ENCODE assay signal across 8 mouse cellular contexts in the genomic region with DNA sequence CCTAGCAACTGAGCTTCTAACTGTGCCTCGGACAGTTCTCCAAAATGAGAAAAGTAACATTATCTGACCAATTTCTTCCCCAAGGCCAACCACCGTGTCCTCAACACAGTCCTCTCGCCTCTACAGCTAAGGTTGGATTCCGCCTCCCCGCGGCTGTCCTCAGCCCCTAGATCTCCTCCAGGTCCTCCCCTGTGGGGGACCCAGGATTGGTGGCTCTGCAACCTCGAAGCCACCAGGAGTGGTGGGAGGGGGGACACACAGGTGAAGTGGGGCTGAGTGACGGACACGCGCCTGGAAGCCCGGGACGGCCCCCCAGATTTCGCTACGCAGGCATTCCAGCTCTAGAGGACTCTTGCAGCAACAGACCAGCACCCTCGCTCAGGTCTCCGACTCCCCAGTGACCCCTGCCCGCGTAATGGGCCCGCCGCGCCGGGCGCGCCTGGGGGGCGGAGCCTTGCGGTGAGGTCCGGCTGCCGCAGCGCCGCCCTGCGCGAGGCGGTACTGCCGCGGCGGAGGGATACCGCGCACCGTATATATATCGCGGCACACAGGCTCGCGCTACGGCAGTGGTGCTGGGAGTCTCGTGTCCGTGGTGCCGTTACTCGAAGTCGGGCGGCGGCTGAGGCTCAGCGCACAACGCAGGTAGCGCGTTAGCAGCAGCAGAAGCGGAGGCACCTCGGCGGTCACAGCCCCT. TPM values are rescaled to one million over a fixed set of nuclear protein-coding genes. Genes with fewer than 3 reads are reported as not detected.
DNase-seq lines count a peak whose midpoint lies in the region; ATAC-seq and TF ChIP-seq lines count a peak whose summit lies in the region.

Gene Calm1 (plus strand): TSS at position 469 of the 694 bp plus-strand sequence.

- peaks cover 0 to 6% of the 10 kb centered on the region in 2 experiments; a peak in 3 of 4 replicates for H3K4me1 ChIP-seq in ES-E14 (ENCODE audit: control insufficient read depth in 2 of 2, insufficient read depth in 2 of 2, low read length in 2 of 2, poor library complexity in 1 of 2)
- peaks cover 22% of the 10 kb centered on the region for H3K4me1 ChIP-seq in forebrain, embryonic 14.5 days (ENCODE audit: control insufficient read depth, insufficient read depth, low read length)
- peaks cover 30% of the 10 kb centered on the region; the same call in 1 of the 2 replicates for H3K4me1 ChIP-seq in neural tube, embryonic 14.5 days (ENCODE audit: control insufficient read depth, insufficient read depth, low read length)
- H3K4me1 ChIP-seq in testis, adult 2 months (ENCODE audit: control insufficient read depth, insufficient read depth, low read length) = peaks cover 10% of the 10 kb centered on the region

- peak; percentile 100 for TF ChIP-seq POLR2A in testis, adult 2 months (IDR thresholded peaks at IDR 0.05; ENCODE audit: control insufficient read depth, low read depth, low read length)

- peaks cover 14% of the 10 kb centered on the region for H3K36me3 ChIP-seq in ES-E14 (ENCODE audit: control insufficient read depth, insufficient read depth, low read length, poor library complexity, severe bottlenecking)
- peaks cover 18% of the 10 kb centered on the region for H3K36me3 ChIP-seq in forebrain, embryonic 14.5 days (ENCODE audit: control insufficient read depth, insufficient read depth, low read length)
- H3K36me3 ChIP-seq in neural tube, embryonic 14.5 days (ENCODE audit: control insufficient read depth, insufficient read depth, low read length) = peaks cover 19% of the 10 kb centered on the region; the same call in 1 of the 2 replicates
- peaks cover 6% of the 10 kb centered on the region for H3K36me3 ChIP-seq in testis, adult 2 months (ENCODE audit: control insufficient read depth, insufficient read depth, low read length)

- no peaks in the 10 kb centered on the region for H3K27me3 ChIP-seq in forebrain, embryonic 14.5 days (replicated peaks; ENCODE audit: control insufficient read depth, insufficient read depth, low read length)
- H3K27me3 ChIP-seq in neural tube, embryonic 14.5 days (ENCODE audit: control insufficient read depth, insufficient read depth, low read length) = peaks cover 3% of the 10 kb centered on the region; the same call in 1 of the 2 replicates
- no peaks in the 10 kb centered on the region for H3K27me3 ChIP-seq in testis, adult 2 months (ENCODE audit: control insufficient read depth, insufficient read depth, low read length)

- H3K4me3 ChIP-seq in ES-E14 (ENCODE audit: insufficient read depth in 1 of 2, low read depth in 1 of 2, low read length in 2 of 2, poor library complexity in 1 of 2, severe bottlenecking in 1 of 2) = peak within 1 kb of the TSS; percentile 80 to 86
- H3K4me3 ChIP-seq in forebrain, embryonic 14.5 days (ENCODE audit: low read depth, low read length) = peak within 1 kb of the TSS; percentile 99
- H3K4me3 ChIP-seq in neural tube, embryonic 14.5 days (ENCODE audit: low read depth, low read length) = peak within 1 kb of the TSS; percentile 99
- peak within 1 kb of the TSS; percentile 90 for H3K4me3 ChIP-seq in testis, adult 2 months (ENCODE audit: control insufficient read depth, low read depth, low read length)

- DNase-seq in ES-E14 (ENCODE audit: low read depth, low spot score) = peak; percentile 74
- DNase-seq in cerebellum, adult 11 months = peak; percentile 95
- peak; percentile 95 for DNase-seq in forebrain, embryonic 14.5 days (ENCODE audit: low spot score)
- peak; percentile 96 for DNase-seq in heart, postnatal 10 days
- DNase-seq in kidney, postnatal 4 days = peak; percentile 96 to 97
- DNase-seq in lung, adult 18-20 months = peak; percentile 93

- no peak within 1 kb of the TSS for H3K27ac ChIP-seq in ES-E14 (ENCODE audit: insufficient read depth, low read depth, low read length, poor library complexity, severe bottlenecking)
- H3K27ac ChIP-seq in forebrain, embryonic 14.5 days (ENCODE audit: low read depth, low read length) = peak within 1 kb of the TSS; percentile 85
- peak within 1 kb of the TSS; percentile 85 for H3K27ac ChIP-seq in neural tube, embryonic 14.5 days (ENCODE audit: low read depth, low read length)
- H3K27ac ChIP-seq in testis, adult 2 months (ENCODE audit: control insufficient read depth, insufficient read depth, low read depth, low read length) = peak within 1 kb of the TSS; percentile 95

- peak within 1 kb of the TSS; percentile 83 for H3K9ac ChIP-seq in ES-E14 (ENCODE audit: insufficient read depth, low read depth, low read length, poor library complexity, severe bottlenecking)
- H3K9ac ChIP-seq in forebrain, embryonic 14.5 days (ENCODE audit: low read length) = peak within 1 kb of the TSS; percentile 97
- peak within 1 kb of the TSS; percentile 99 for H3K9ac ChIP-seq in neural tube, embryonic 14.5 days (replicated peaks; ENCODE audit: low read depth, low read length)

- intact Hi-C loops in heart, postnatal 10 days (cut with DNase I) = loop anchor here (1.0 to 2.0 kb wide), 2 partner anchors 11 to 40 kb away; partner anchors contain the start of gene Nrde2

- H3K4me2 ChIP-seq in forebrain, embryonic 14.5 days (ENCODE audit: low read length) = peak within 1 kb of the TSS; percentile 95
- H3K4me2 ChIP-seq in neural tube, embryonic 14.5 days (ENCODE audit: low read depth, low read length) = peak within 1 kb of the TSS; percentile 91

- WGBS in forebrain, embryonic 14.5 days = under 1% methylated on average over 58 of the region's 58 CpGs
- under 1% methylated on average over 53 of the region's 58 CpGs for WGBS in neural tube, embryonic 14.5 days

- TF ChIP-seq CTCF in testis, adult 2 months (IDR thresholded peaks at IDR 0.05; ENCODE audit: control insufficient read depth, insufficient read depth, insufficient replicate concordance, low read depth, low read length) = peak; percentile 22; the same call in 1 of the 2 replicates

- no peaks in the 10 kb centered on the region for H3K9me3 ChIP-seq in ES-E14 (ENCODE audit: control insufficient read depth, insufficient read depth, low read depth, low read length)
- H3K9me3 ChIP-seq in forebrain, embryonic 14.5 days (replicated peaks; ENCODE audit: control insufficient read depth, low read length) = no peaks in the 10 kb centered on the region
- no peaks in the 10 kb centered on the region for H3K9me3 ChIP-seq in neural tube, embryonic 14.5 days (ENCODE audit: control insufficient read depth, low read length)

- in situ Hi-C loops in ES-E14 (cut with MboI; ENCODE audit: low sequenced_read_pairs in 2 of 2, unreplicated experiment in 2 of 2) = no loop called here

- ATAC-seq in forebrain, embryonic 14.5 days = peak; percentile 81
- peak; percentile 89 for ATAC-seq in neural tube, embryonic 14.5 days (ENCODE audit: low read depth)

TF ChIP-seq in ES-E14, 5 proteins besides CTCF, POLR2A, EP300 and RAD21:
- TF ChIP-seq HCFC1 (IDR thresholded peaks at IDR 0.05; ENCODE audit: borderline replicate concordance, insufficient read depth, low read length) (peak; percentile 77; the same call in 1 of the 2 replicates), ZC3H11A (IDR thresholded peaks at IDR 0.05; ENCODE audit: borderline replicate concordance, low read depth, low read length) (no peak), MAFK (IDR thresholded peaks at IDR 0.05; ENCODE audit: insufficient read depth, low read depth, low read length) (no peak), CHD2 (IDR thresholded peaks at IDR 0.05; ENCODE audit: low read depth, low read length) (peak; percentile 69; the same call in 1 of the 2 replicates), ZNF384 (IDR thresholded peaks at IDR 0.05; ENCODE audit: low read depth, low read length) (no peak)
TF ChIP-seq in ES-E14: peak in this region for 2.

RNA-seq across cellular contexts. Expression of gene Calm1, which starts in this region (rescaled TPM):
- total RNA-seq in ES-E14 (2012; rRNA removed) = 416 and 537 TPM in 2 replicates
- 2,256 and 2,267 TPM in 2 replicates for polyA plus RNA-seq in forebrain, embryonic 14.5 days (2014; fragmentation: Nextera tagmentation; extraction: Ambion mirVana)
- 100 to 1,000 TPM; 338 to 349 TPM for total RNA-seq in heart, postnatal 10 days (2021)
- polyA plus RNA-seq in neural tube, embryonic 14.5 days (2014; fragmentation: Nextera tagmentation; extraction: Ambion mirVana) = 2,436 and 2,846 TPM in 2 replicates
- polyA plus RNA-seq in testis, adult 2 months (2012; rRNA removed) = 331 and 365 TPM in 2 replicates
